Mouse (Mus musculus): ENCODE measurements around the gene Dnajc8. TPM values are rescaled to one million over a fixed set of nuclear protein-coding genes. Genes with fewer than 3 reads are reported as not detected.

Dnajc8 gene
- total and polyA plus RNA-seq, 3 experiments = 110 to 246 TPM; not detected in 1

GRCm38 (mm10) chr4:132510352-132510798 lies 25.0 kb upstream of the Dnajc8 start, which contains the start of gene Sesn2 (continued):
- TF ChIP-seq MAX (IDR thresholded peaks at IDR 0.05; ENCODE audit: low read length) (peak; percentile 54; the same call in 1 of the 2 replicates), CHD2 (IDR thresholded peaks at IDR 0.05; ENCODE audit: low read length) (no peak; the same call in 1 of the 2 replicates), ETS1 (IDR thresholded peaks at IDR 0.05; ENCODE audit: low read depth, low read length) (peak; percentile 34; the same call in 1 of the 2 replicates), KAT2A (conservative IDR thresholded peaks at IDR 0.05; ENCODE audit: low read depth, low read length) (peak; percentile 71), GABPA (IDR thresholded peaks at IDR 0.05; ENCODE audit: low read depth, low read length) (no peak), USF2 (IDR thresholded peaks at IDR 0.05; ENCODE audit: borderline replicate concordance in 1 of 2, insufficient read depth in 1 of 2, low read depth in 1 of 2, low read length in 2 of 2) (no peak), TBP (IDR thresholded peaks at IDR 0.05; ENCODE audit: low read depth, low read length) (peak; percentile 88), CHD1 (IDR thresholded peaks at IDR 0.05; ENCODE audit: low read depth, low read length) (no peak), SIN3A (IDR thresholded peaks at IDR 0.05; ENCODE audit: low read length) (peak; percentile 89), ZC3H11A (IDR thresholded peaks at IDR 0.05; ENCODE audit: low read depth, low read length) (0 out of 2 replicates have a peak, but pooled peaks have one; percentile 6), ZNF384 (IDR thresholded peaks at IDR 0.05; ENCODE audit: low read depth, low read length) (no peak), MYB (IDR thresholded peaks at IDR 0.05; ENCODE audit: low read depth, low read length) (no peak), NELFE (IDR thresholded peaks at IDR 0.05; ENCODE audit: low read depth, low read length) (peak; percentile 98), EP300 (IDR thresholded peaks at IDR 0.05; ENCODE audit: low read depth in 1 of 2, low read length in 2 of 2) (no peak), UBTF (IDR thresholded peaks at IDR 0.05; ENCODE audit: borderline replicate concordance, insufficient read depth, low read depth, low read length) (0 out of 2 replicates have a peak, but pooled peaks have one; percentile 25), MXI1 (IDR thresholded peaks at IDR 0.05; ENCODE audit: low read depth, low read length) (peak; percentile 91), CTCF (IDR thresholded peaks at IDR 0.05 in 2 of 3, conservative IDR thresholded peaks at IDR 0.05 in 1 of 3; ENCODE audit: control insufficient read depth in 1 of 3, insufficient read depth in 1 of 3, low read depth in 2 of 3, low read length in 3 of 3, poor library complexity in 1 of 3, severe bottlenecking in 1 of 3) (no peak), USF1 (IDR thresholded peaks at IDR 0.05; ENCODE audit: low read depth, low read length) (peak; percentile 45; the same call in 1 of the 2 replicates)

GRCm38 (mm10) chr4:132512080-132512479 lies 23.3 kb upstream of the Dnajc8 start:
- Histone ChIP-seq H3K27me3 (ENCODE audit: control insufficient read depth in 1 of 2, insufficient read depth in 2 of 2, low read length in 2 of 2) (no peaks in the 10 kb centered on the region), H3K36me3 (ENCODE audit: control insufficient read depth in 1 of 2, insufficient read depth in 2 of 2, low read length in 2 of 2) (peaks cover 0 to 39% of the 10 kb centered on the region in 2 experiments; a peak in 3 of 4 replicates), H3K9me3 (replicated peaks; ENCODE audit: insufficient read depth, low read length) (no peaks in the 10 kb centered on the region), H3K79me2 (ENCODE audit: control insufficient read depth, insufficient read depth, low read length, poor library complexity) (peaks cover 39% of the 10 kb centered on the region), H3K9ac (ENCODE audit: control insufficient read depth, low read depth, low read length, poor library complexity, severe bottlenecking) (peak overlapping the region; percentile 77), H3K27ac (ENCODE audit: control insufficient read depth, low read depth, low read length) (peak overlapping the region; percentile 92), H3K4me3 (ENCODE audit: control insufficient read depth in 1 of 2, insufficient read depth in 1 of 2, low read depth in 2 of 2, low read length in 2 of 2) (peak overlapping the region; percentile 37 to 55), H3K4me1 (ENCODE audit: control insufficient read depth in 1 of 2, insufficient read depth in 2 of 2, low read length in 2 of 2) (peaks cover 18 to 32% of the 10 kb centered on the region in 2 experiments)
- peak; percentile 89 for DNase-seq (ENCODE audit: low read depth, low spot score)
- TF ChIP-seq MXI1 (IDR thresholded peaks at IDR 0.05; ENCODE audit: low read depth, low read length) = peak; percentile 42; the same call in 1 of the 2 replicates
- peak; percentile 72 for TF ChIP-seq TCF12 (IDR thresholded peaks at IDR 0.05; ENCODE audit: low read depth, low read length)
- no peak for TF ChIP-seq POLR2AphosphoS5 (IDR thresholded peaks at IDR 0.05; ENCODE audit: borderline replicate concordance, low read depth, low read length)
- TF ChIP-seq KAT2A (conservative IDR thresholded peaks at IDR 0.05; ENCODE audit: low read depth, low read length) = peak; percentile 53
- TF ChIP-seq ETS1 (IDR thresholded peaks at IDR 0.05; ENCODE audit: low read depth, low read length) = peak; percentile 81
- TF ChIP-seq SIN3A (IDR thresholded peaks at IDR 0.05; ENCODE audit: low read length) = peak; percentile 78
- TF ChIP-seq ZMIZ1 (IDR thresholded peaks at IDR 0.05; ENCODE audit: low read depth, low read length) = no peak
- peak; percentile 89 for TF ChIP-seq POLR2AphosphoS2 (IDR thresholded peaks at IDR 0.05; ENCODE audit: low read length)
- TF ChIP-seq TAL1 (IDR thresholded peaks at IDR 0.05; ENCODE audit: low read length) = peak; percentile 54
- no peak for TF ChIP-seq CHD1 (IDR thresholded peaks at IDR 0.05; ENCODE audit: low read depth, low read length)
- no peak for TF ChIP-seq MEF2A (IDR thresholded peaks at IDR 0.05; ENCODE audit: extremely low read depth, insufficient replicate concordance, low read depth, low read length, poor library complexity, severe bottlenecking)
- TF ChIP-seq EP300 (IDR thresholded peaks at IDR 0.05; ENCODE audit: low read depth in 1 of 2, low read length in 2 of 2) = peak; percentile 61 to 76; a peak in 3 of 4 replicates
- TF ChIP-seq HCFC1 (IDR thresholded peaks at IDR 0.05; ENCODE audit: low read depth, low read length) = peak; percentile 60; the same call in 1 of the 2 replicates
- no peak for TF ChIP-seq JUND (IDR thresholded peaks at IDR 0.05; ENCODE audit: low read depth, low read length)
- no peak for TF ChIP-seq UBTF (IDR thresholded peaks at IDR 0.05; ENCODE audit: borderline replicate concordance, insufficient read depth, low read depth, low read length)
- TF ChIP-seq GATA1 (IDR thresholded peaks at IDR 0.05; ENCODE audit: low read depth, low read length) = peak; percentile 86
- peak in 1 of 2 experiments; percentile 64; a peak in 3 of 4 replicates for TF ChIP-seq POLR2A (IDR thresholded peaks at IDR 0.05; ENCODE audit: control insufficient read depth in 1 of 2, insufficient read depth in 1 of 2, low read depth in 1 of 2, low read length in 2 of 2, poor library complexity in 1 of 2)
- TF ChIP-seq ZNF384 (IDR thresholded peaks at IDR 0.05; ENCODE audit: low read depth, low read length) = peak; percentile 88
- TF ChIP-seq TBP (IDR thresholded peaks at IDR 0.05; ENCODE audit: low read depth, low read length) = peak; percentile 66
- TF ChIP-seq NELFE (IDR thresholded peaks at IDR 0.05; ENCODE audit: low read depth, low read length) = peak; percentile 56
- no peak for TF ChIP-seq USF2 (IDR thresholded peaks at IDR 0.05; ENCODE audit: borderline replicate concordance in 1 of 2, insufficient read depth in 1 of 2, low read depth in 1 of 2, low read length in 2 of 2)
- TF ChIP-seq MAX (IDR thresholded peaks at IDR 0.05; ENCODE audit: low read length) = peak; percentile 45
- peak; percentile 76 for TF ChIP-seq RCOR1 (IDR thresholded peaks at IDR 0.05; ENCODE audit: low read depth, low read length)
- no peak for TF ChIP-seq NRF1 (IDR thresholded peaks at IDR 0.05; ENCODE audit: insufficient read depth, low read depth, low read length, poor library complexity, severe bottlenecking)
- 0 out of 2 replicates have a peak, but pooled peaks have one; percentile 27 for TF ChIP-seq MYC (IDR thresholded peaks at IDR 0.05; ENCODE audit: low read depth, low read length)
